Mouse (Mus musculus) MEL (cell line): ENCODE results near the gene Wdr93. TPM values are rescaled to one million over a fixed set of nuclear protein-coding genes. Genes with fewer than 3 reads are reported as not detected.

Experiments
- DNase-seq: peaks from one replicate; pipeline ENCODE4 v3.0.0; 2011; ENCODE audit warnings: low read depth, low spot score
- H3K27ac ChIP-seq: 2 replicates; pipeline ENCODE4 v1.5.1; 2012; ENCODE audit warnings: low read depth, mild to moderate bottlenecking, control low read depth, low read length, moderate library complexity; ENCODE audit not compliant: control insufficient read depth
- H3K27me3 ChIP-seq, 2 experiments: fragments of 150-350 bp in 1 of 2; sonication (generic) in 1 of 2; 2 replicates each; pipeline ENCODE4 v1.6.1; 2012; ENCODE audit warnings: low read length in 2 of 2, mild to moderate bottlenecking in 2 of 2, improper control_type of control experiment in 1 of 2, moderate library complexity in 1 of 2; ENCODE audit not compliant: insufficient read depth in 2 of 2, control insufficient read depth in 1 of 2
- H3K36me3 ChIP-seq, 2 experiments: 2 replicates each; pipeline ENCODE4 v1.6.1; 2012 to 2014; ENCODE audit warnings: low read length in 2 of 2, improper control_type of control experiment in 1 of 2, inconsistent platforms in 1 of 2, mild to moderate bottlenecking in 1 of 2; ENCODE audit not compliant: insufficient read depth in 2 of 2, control insufficient read depth in 1 of 2
- H3K4me1 ChIP-seq, 2 experiments: fragments of 150-350 bp in 1 of 2; sonication (generic) in 1 of 2; 2 replicates each; pipeline ENCODE4 v1.6.1; 2012; ENCODE audit warnings: low read length in 2 of 2, improper control_type of control experiment in 1 of 2, mild to moderate bottlenecking in 1 of 2; ENCODE audit not compliant: insufficient read depth in 2 of 2, control insufficient read depth in 1 of 2
- H3K4me3 ChIP-seq, 2 experiments: fragments of 150-350 bp in 1 of 2; sonication (generic) in 1 of 2; 2 replicates each; pipeline ENCODE4 v1.5.1; 2012; ENCODE audit warnings: low read depth in 2 of 2, low read length in 2 of 2, mild to moderate bottlenecking in 2 of 2, moderate library complexity in 2 of 2, control low read depth in 1 of 2, improper control_type of control experiment in 1 of 2; ENCODE audit not compliant: control insufficient read depth in 1 of 2, insufficient read depth in 1 of 2
- H3K79me2 ChIP-seq: 2 replicates; pipeline ENCODE4 v1.6.1; 2012; ENCODE audit warnings: mild to moderate bottlenecking, low read length, moderate library complexity; ENCODE audit not compliant: control insufficient read depth, poor library complexity, insufficient read depth
- H3K9ac ChIP-seq: 2 replicates; pipeline ENCODE4 v1.6.1; 2012; ENCODE audit warnings: low read depth, mild to moderate bottlenecking, control low read depth, low read length, moderate library complexity; ENCODE audit not compliant: control insufficient read depth, poor library complexity, severe bottlenecking
- H3K9me3 ChIP-seq: fragments of 150-350 bp; sonication (generic); replicated peaks from 2 replicates; pipeline ENCODE4 v1.6.1; 2012; ENCODE audit warnings: mild to moderate bottlenecking, low read length, improper control_type of control experiment, moderate library complexity; ENCODE audit not compliant: insufficient read depth
- BHLHE40 ChIP-seq: IDR thresholded peaks from 2 replicates; pipeline ENCODE4 v1.6.1; 2012; ENCODE audit warnings: low read depth, mild to moderate bottlenecking, inconsistent platforms, low read length, improper control_type of control experiment, borderline replicate concordance
- CHD1 ChIP-seq: IDR thresholded peaks from 2 replicates; pipeline ENCODE4 v1.6.1; 2012; ENCODE audit warnings: low read depth, mild to moderate bottlenecking, inconsistent platforms, low read length, improper control_type of control experiment
- CHD2 ChIP-seq: IDR thresholded peaks from 2 replicates; pipeline ENCODE4 v1.6.1; 2011; ENCODE audit warnings: low read length, improper control_type of control experiment
- E2F4 ChIP-seq: IDR thresholded peaks from 2 replicates; pipeline ENCODE4 v1.6.1; 2011; ENCODE audit warnings: low read depth, low read length, improper control_type of control experiment, borderline replicate concordance
- EP300 ChIP-seq, 2 experiments: IDR thresholded peaks; 2 replicates each; pipeline ENCODE4 v1.6.1; 2011; ENCODE audit warnings: improper control_type of control experiment in 2 of 2, low read length in 2 of 2, low read depth in 1 of 2, mild to moderate bottlenecking in 1 of 2
- GABPA ChIP-seq: IDR thresholded peaks from 2 replicates; pipeline ENCODE4 v1.6.1; 2012; ENCODE audit warnings: low read depth, mild to moderate bottlenecking, inconsistent platforms, low read length, improper control_type of control experiment, moderate library complexity
- GATA1 ChIP-seq: IDR thresholded peaks from 2 replicates; pipeline ENCODE4 v1.6.1; 2011; ENCODE audit warnings: low read depth, low read length, improper control_type of control experiment
- HCFC1 ChIP-seq: IDR thresholded peaks from 2 replicates; pipeline ENCODE4 v1.6.1; 2012; ENCODE audit warnings: low read depth, mild to moderate bottlenecking, inconsistent platforms, low read length, improper control_type of control experiment, moderate library complexity
- JUND ChIP-seq: IDR thresholded peaks from 2 replicates; pipeline ENCODE4 v1.6.1; 2011; ENCODE audit warnings: low read depth, mild to moderate bottlenecking, improper control_type of control experiment, low read length
- KAT2A ChIP-seq: conservative IDR thresholded peaks from 2 replicates; pipeline ENCODE4 v1.6.1; 2012; ENCODE audit warnings: low read depth, low read length, improper control_type of control experiment, inconsistent platforms
- MAX ChIP-seq: IDR thresholded peaks from 2 replicates; pipeline ENCODE4 v1.6.1; 2011; ENCODE audit warnings: low read length, improper control_type of control experiment
- MAZ ChIP-seq: IDR thresholded peaks from 2 replicates; pipeline ENCODE4 v1.6.1; 2012; ENCODE audit warnings: low read depth, mild to moderate bottlenecking, inconsistent platforms, low read length, improper control_type of control experiment
- MXI1 ChIP-seq: IDR thresholded peaks from 2 replicates; pipeline ENCODE4 v1.6.1; 2011; ENCODE audit warnings: mild to moderate bottlenecking, low read depth, low read length, improper control_type of control experiment
- MYB ChIP-seq: IDR thresholded peaks from 2 replicates; pipeline ENCODE4 v1.6.1; 2011; ENCODE audit warnings: mild to moderate bottlenecking, low read depth, low read length, improper control_type of control experiment
- MYC ChIP-seq: IDR thresholded peaks from 2 replicates; pipeline ENCODE4 v1.6.1; 2011; ENCODE audit warnings: low read depth, mild to moderate bottlenecking, low read length, improper control_type of control experiment, moderate library complexity
- NELFE ChIP-seq: IDR thresholded peaks from 2 replicates; pipeline ENCODE4 v1.6.1; 2011; ENCODE audit warnings: low read depth, low read length, improper control_type of control experiment
- POLR2AphosphoS5 ChIP-seq: IDR thresholded peaks from 2 replicates; pipeline ENCODE4 v1.6.1; 2012; ENCODE audit warnings: low read depth, borderline replicate concordance, mild to moderate bottlenecking, inconsistent platforms, low read length, moderate library complexity, mixed read lengths
- RAD21 ChIP-seq: IDR thresholded peaks from 2 replicates; pipeline ENCODE4 v1.6.1; 2011; ENCODE audit warnings: mild to moderate bottlenecking, low read depth, low read length, improper control_type of control experiment
- SIN3A ChIP-seq: IDR thresholded peaks from 2 replicates; pipeline ENCODE4 v1.6.1; 2012; ENCODE audit warnings: low read length, improper control_type of control experiment, inconsistent platforms
- SMC3 ChIP-seq: IDR thresholded peaks from 2 replicates; pipeline ENCODE4 v1.6.1; 2011; ENCODE audit warnings: low read depth, low read length, improper control_type of control experiment
- TAL1 ChIP-seq: IDR thresholded peaks from 2 replicates; pipeline ENCODE4 v1.6.1; 2012; ENCODE audit warnings: mild to moderate bottlenecking, inconsistent platforms, low read length, moderate library complexity, mixed read lengths
- TBP ChIP-seq: IDR thresholded peaks from 2 replicates; pipeline ENCODE4 v1.8.0; 2011; ENCODE audit warnings: low read depth, low read length, improper control_type of control experiment
- UBTF ChIP-seq: IDR thresholded peaks from 2 replicates; pipeline ENCODE4 v1.6.1; 2012; ENCODE audit warnings: low read depth, mild to moderate bottlenecking, inconsistent platforms, low read length, improper control_type of control experiment, moderate library complexity, borderline replicate concordance; ENCODE audit not compliant: insufficient read depth
- USF1 ChIP-seq: IDR thresholded peaks from 2 replicates; pipeline ENCODE4 v1.6.1; 2014; ENCODE audit warnings: low read depth, mild to moderate bottlenecking, inconsistent platforms, low read length, improper control_type of control experiment, moderate library complexity
- ZKSCAN1 ChIP-seq: IDR thresholded peaks from 2 replicates; pipeline ENCODE4 v1.6.1; 2012; ENCODE audit warnings: low read depth, mild to moderate bottlenecking, inconsistent platforms, low read length, improper control_type of control experiment, moderate library complexity
- ZMIZ1 ChIP-seq: IDR thresholded peaks from 2 replicates; pipeline ENCODE4 v1.6.1; 2012; ENCODE audit warnings: low read depth, mild to moderate bottlenecking, inconsistent platforms, low read length, improper control_type of control experiment, moderate library complexity
- ZNF384 ChIP-seq: IDR thresholded peaks from 2 replicates; pipeline ENCODE4 v1.6.1; 2012; ENCODE audit warnings: low read depth, mild to moderate bottlenecking, inconsistent platforms, low read length, improper control_type of control experiment
- polyA plus RNA-seq, 2 experiments: library from polyadenylated mRNA; stranded (reverse) in 1 of 2; unstranded in 1 of 2; fragments of >175 nt in 1 of 2; fragments of >200 nt in 1 of 2; gene quantifications; 2 replicates each; pipeline versions ENCODE4 v1.2.1 to v1.2.4; 2012; ENCODE audit warnings: low replicate concordance in 2 of 2, low read depth in 1 of 2; ENCODE audit not compliant: insufficient read length in 2 of 2, insufficient read depth in 1 of 2, missing spikeins in 1 of 2
- total RNA-seq: library from RNA; depleted of rRNA; stranded (reverse); fragments of 300-350 nt; gene quantifications from 2 replicates; pipeline ENCODE4 v1.2.3, GENCODE M21; 2012

Gene Wdr93
- total and polyA plus RNA-seq, 3 experiments: 0.23 to 0.40 TPM; not detected in 1

GRCm38 (mm10) chr7:79799506-79799905, 56.5 kb downstream of the Wdr93 start:
- H3K79me2 ChIP-seq: no peaks in the 10 kb centered on the region
- no peaks in the 10 kb centered on the region for H3K27me3 ChIP-seq
- no peaks in the 10 kb centered on the region for H3K9me3 ChIP-seq
- no peak for TF ChIP-seq MAX
- no peak for TF ChIP-seq MYC
- TF ChIP-seq GABPA: no peak
- no peak for TF ChIP-seq MAZ
- TF ChIP-seq EP300 (IDR thresholded peaks at IDR 0.05; ENCODE audit: low read depth in 1 of 2, low read length in 2 of 2): no peak
- TF ChIP-seq SIN3A: no peak
- no peak for TF ChIP-seq GATA1
- TF ChIP-seq ZMIZ1: no peak
- TF ChIP-seq USF1: no peak
- TF ChIP-seq RAD21: no peak
- no peak for TF ChIP-seq JUND
- TF ChIP-seq E2F4: no peak
- TF ChIP-seq HCFC1: no peak
- no peak for TF ChIP-seq ZKSCAN1
- no peak for TF ChIP-seq MYB
- H3K36me3 ChIP-seq: no peaks in the 10 kb centered on the region
- no peak overlapping the region for H3K27ac ChIP-seq
- H3K4me1 ChIP-seq: no peaks in the 10 kb centered on the region
- no peak overlapping the region for H3K9ac ChIP-seq
- DNase-seq: no peak
- H3K4me3 ChIP-seq: no peak overlapping the region

- no peak for DNase-seq
- H3K79me2 ChIP-seq: no peaks in the 10 kb centered on the region
- no peaks in the 10 kb centered on the region for H3K36me3 ChIP-seq
- no peak overlapping the region for H3K4me3 ChIP-seq
- no peak overlapping the region for H3K27ac ChIP-seq
- no peaks in the 10 kb centered on the region for H3K9me3 ChIP-seq
- H3K4me1 ChIP-seq: no peaks in the 10 kb centered on the region
- TF ChIP-seq TAL1 (no peak), EP300 (IDR thresholded peaks at IDR 0.05; ENCODE audit: low read depth in 1 of 2, low read length in 2 of 2) (no peak), SMC3 (no peak), KAT2A (no peak), MAX (no peak), TBP (no peak), ZNF384 (no peak), GABPA (no peak), CHD2 (no peak), NELFE (no peak), JUND (no peak), SIN3A (no peak), RAD21 (no peak), UBTF (no peak), HCFC1 (no peak), POLR2AphosphoS5 (no peak), CHD1 (no peak), BHLHE40 (no peak), MXI1 (no peak), E2F4 (no peak)
- no peaks in the 10 kb centered on the region for H3K27me3 ChIP-seq
- no peak overlapping the region for H3K9ac ChIP-seq
Observed at GRCm38 (mm10) chr7:79800336-79800735, 57.4 kb downstream of the Wdr93 start.
